Comparison of ENCODE assay signal across 8 mouse cellular contexts in genomic region chr7:24237040-24237791, GRCm38 (mm10). TPM values are rescaled to one million over a fixed set of nuclear protein-coding genes. Genes with fewer than 3 reads are reported as not detected.
A peak's percentile ranks its signal among the peaks of the same experiment; 100 is the strongest.
DNase-seq lines count a peak whose midpoint lies in the region.

Zfp109 (minus strand) TSS chr7:24237560.

- peak; percentile 16 for DNase-seq in adipocyte (ENCODE audit: low spot score)
- DNase-seq in cerebellum, postnatal 4 days (ENCODE audit: low spot score in 2 of 2), result peak; percentile 26 to 44
- peak; percentile 20 to 25 for DNase-seq in gastrocnemius, adult 8-10 months (ENCODE audit: low spot score in 2 of 2)
- DNase-seq in hindlimb bud, embryonic 11.5 days (ENCODE audit: extremely low spot score, low read depth, low spot score), result peak; percentile 41
- DNase-seq in left cerebral cortex, adult 18-20 months (ENCODE audit: low spot score in 2 of 2), result peak; percentile 71 to 81
- DNase-seq in lung, postnatal 36 days, result peak; percentile 81
- DNase-seq in retina, postnatal 1 day, result peak; percentile 80
- peak; percentile 59 for DNase-seq in urinary bladder, postnatal 14 days (ENCODE audit: low spot score)

RNA-seq across cellular contexts. Expression of gene Zfp109, which starts in this region (rescaled TPM):
- 1 to 10 TPM; 2.1 to 3.5 (median 3.2) TPM for total RNA-seq in gastrocnemius, adult 8-10 months (2022)
- total RNA-seq in left cerebral cortex, adult 18-20 months (2021), result 10 to 100 TPM; 10.2 to 12.1 TPM

Comparison
In these comparisons a context has a peak if more than half of its experiments do, and no peak if none do; other contexts are left out.
1. Peak in every context shown above with its lines: DNase-seq.
2. DNase-seq: peak in every context shown above with its lines; median percentile 81 in lung, postnatal 36 days; 80 in retina, postnatal 1 day; 76 in left cerebral cortex, adult 18-20 months; 59 in urinary bladder, postnatal 14 days; 41 in hindlimb bud, embryonic 11.5 days; 35 in cerebellum, postnatal 4 days; 22 in gastrocnemius, adult 8-10 months; 16 in adipocyte.